Mouse (Mus musculus) spleen, adult 2 months (tissue): ENCODE results near the gene Pramef12.

ENCODE experiments used
- CTCF ChIP-seq: fragments of 200-500 bp; IDR thresholded peaks from 2 replicates; pipeline ENCODE4 v1.5.1; 2011; ENCODE audit warnings: mild to moderate bottlenecking, inconsistent platforms; ENCODE audit not compliant: insufficient read depth, insufficient read length, insufficient replicate concordance; ENCODE audit errors: extremely low read depth
- POLR2A ChIP-seq: fragments of 200-500 bp; IDR thresholded peaks from 2 replicates; pipeline ENCODE4 v1.6.1; 2011; ENCODE audit warnings: low read depth, low read length, inconsistent platforms

DNA sequence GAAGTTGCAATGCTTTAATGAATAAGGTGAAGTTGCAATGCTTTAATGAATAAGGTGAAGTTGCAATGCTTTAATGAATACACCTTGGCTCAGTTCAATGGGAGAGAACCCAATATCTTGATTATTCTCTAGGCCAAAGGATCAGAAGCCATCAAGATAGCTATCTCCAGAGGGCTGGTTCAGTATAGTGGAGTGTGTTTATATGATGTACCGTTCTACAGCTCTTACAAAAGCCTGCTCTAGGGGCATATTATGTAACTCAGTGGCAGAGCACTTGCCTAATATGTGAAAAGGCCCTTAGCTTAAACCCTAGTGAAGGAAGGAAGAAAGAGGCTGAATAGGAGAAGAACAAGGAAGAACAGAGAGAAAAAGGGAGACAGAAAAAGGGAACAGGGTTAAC is 33.3 kb upstream of the Pramef12 start:
- TF ChIP-seq POLR2A (no peak), CTCF (no peak)
